Mouse (Mus musculus) hindlimb bud, embryonic 11.5 days (tissue): ENCODE measurements at regions not wholly inside any gene's neighbourhood (a gene's known extent, or its start where the extent isn't known, plus 50 kb on each side); places are given as distances from the start of the nearest gene placed in this dataset.

ENCODE experiments used
- DNase-seq: peaks from one replicate; pipeline ENCODE4 v3.0.0-alpha.2; 2012; ENCODE audit warnings: low read depth, low spot score; ENCODE audit errors: extremely low spot score

DNA sequence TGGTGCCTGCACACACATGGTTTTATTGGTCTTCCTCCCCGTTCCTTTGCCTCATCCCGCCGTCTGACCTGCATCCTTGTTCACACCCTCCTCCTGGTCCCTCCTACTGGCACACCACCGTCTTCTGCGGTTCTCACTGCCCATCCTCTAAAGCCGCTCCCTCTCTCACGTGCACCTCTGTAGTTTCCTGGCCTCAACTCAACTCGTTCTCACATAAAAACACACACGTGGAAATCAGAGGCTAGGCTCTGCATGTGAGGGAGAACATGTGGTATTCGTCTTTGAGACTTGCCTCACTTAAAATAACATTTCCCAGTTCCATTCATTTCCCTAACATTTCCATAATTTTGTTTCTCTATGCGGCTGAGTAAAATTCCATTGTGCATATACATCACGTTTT lies 69.5 kb downstream of the Aldh8a1 start:
- no peak for DNase-seq

DNA sequence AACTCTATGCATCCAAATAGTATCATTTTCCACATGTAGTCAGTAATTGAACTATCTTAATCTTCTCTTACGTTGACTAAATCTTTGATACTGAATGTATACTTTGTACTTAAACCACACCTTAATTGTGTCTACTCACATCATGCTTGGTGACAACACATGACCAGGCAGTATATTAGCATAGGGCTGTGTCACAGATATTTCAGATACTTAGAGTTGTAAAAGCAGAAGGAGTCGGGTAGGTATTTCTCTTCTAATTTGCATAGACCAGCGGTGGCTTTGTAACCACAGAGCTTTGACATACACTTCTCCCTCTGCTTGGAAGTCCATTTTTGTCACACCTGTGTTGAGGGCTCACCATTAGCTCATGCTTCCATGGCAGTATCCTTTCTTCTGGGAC lies 71.0 kb downstream of the Aldh8a1 start:
- no peak for DNase-seq

DNA sequence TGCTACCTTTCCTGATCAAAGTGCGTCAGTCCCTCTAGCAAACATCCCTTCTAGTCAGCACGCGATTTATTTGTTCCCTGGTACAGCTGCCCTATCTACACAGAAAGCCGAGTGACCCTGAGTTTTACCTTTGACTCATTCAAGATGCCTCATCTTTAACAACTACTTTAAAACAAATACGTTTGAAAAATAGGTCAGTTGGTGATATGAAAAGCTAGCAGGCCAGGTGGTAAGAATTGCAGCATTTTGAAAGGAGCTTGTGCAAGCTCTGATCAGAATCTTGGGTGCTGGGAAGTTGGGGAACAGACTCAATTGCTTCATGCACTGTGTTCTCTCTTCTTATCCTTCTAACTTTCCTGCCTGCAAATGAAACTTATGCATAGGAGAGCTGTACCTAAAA lies 71.9 kb downstream of the Aldh8a1 start:
- DNase-seq = no peak

DNA sequence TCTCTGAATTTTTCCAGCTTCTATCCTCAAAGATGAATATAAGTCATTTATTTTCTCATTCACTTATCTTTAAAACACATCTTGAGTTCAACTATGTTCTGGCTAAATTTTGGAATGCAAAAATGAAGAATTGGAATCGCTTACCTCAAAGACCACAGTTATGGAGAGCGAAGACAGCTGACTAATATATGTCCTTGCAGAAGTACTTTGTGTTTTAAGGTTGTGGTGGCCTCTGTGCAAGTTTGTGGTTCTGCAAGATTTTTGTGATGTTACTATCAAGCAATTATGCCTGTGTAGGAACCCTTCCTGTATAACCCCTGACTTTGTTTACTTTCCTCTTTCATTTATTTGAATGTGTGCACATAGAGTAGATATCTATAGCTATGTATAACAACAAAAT lies 75.5 kb downstream of the Aldh8a1 start:
- DNase-seq = no peak

DNA sequence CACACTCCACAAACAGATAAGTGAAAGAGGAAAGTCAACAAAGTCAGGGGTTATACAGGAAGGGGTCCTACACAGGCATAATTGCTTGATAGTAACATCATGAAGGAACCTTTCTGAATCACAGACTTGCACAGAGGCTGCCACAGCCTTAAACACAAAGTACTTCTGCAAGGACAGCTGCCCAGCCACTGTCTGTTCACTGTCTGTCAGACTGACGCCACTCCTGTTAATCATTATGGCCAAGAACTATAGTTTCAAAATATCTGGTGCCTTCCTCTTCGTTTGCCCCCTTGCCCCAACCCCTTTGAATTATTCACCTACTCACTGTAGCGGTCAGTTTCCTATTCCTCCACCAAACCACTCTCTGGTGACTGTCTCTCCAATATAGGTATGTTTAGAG lies 76.4 kb downstream of the Aldh8a1 start:
- DNase-seq = no peak

DNA sequence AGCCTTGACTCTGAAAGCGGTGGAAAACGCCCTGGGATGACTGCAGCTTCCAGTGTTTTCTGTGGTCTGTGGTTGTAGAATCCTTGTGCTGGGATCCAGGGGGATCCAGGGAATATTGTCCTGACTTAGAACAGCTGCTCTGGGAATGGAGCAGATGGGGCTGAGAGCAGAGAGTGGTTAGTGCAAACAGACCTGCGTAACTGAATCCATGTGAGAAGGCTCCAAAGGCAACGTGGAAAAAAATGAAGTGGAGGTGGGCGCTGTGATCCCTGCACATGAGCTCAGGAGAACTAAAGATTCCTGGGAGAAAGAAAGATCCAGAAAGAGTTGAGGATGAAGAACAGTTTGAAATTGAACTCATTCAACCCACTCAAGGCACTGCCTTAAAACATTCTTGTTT lies 77.1 kb downstream of the Aldh8a1 start:
- no peak for DNase-seq

DNA sequence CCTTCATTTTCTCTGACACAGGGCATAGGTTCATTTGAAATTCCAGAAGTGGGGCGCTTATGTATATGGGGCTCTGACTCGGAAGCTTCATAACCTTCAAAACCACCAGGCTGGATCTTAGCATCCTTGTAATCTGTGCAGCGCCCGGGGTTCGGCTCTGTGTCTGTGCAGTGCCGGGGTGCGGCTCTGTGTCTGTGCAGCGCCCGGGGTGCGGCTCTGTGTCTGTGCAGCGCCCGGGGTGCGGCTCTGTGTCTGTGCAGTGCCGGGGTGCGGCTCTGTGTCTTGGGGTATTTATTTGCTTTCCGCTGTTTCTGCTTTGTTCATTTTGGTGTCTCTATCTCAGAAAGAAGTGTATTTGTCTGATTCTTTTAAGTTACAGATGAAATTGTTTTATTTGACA lies 77.7 kb downstream of the Aldh8a1 start:
- DNase-seq = no peak

DNA sequence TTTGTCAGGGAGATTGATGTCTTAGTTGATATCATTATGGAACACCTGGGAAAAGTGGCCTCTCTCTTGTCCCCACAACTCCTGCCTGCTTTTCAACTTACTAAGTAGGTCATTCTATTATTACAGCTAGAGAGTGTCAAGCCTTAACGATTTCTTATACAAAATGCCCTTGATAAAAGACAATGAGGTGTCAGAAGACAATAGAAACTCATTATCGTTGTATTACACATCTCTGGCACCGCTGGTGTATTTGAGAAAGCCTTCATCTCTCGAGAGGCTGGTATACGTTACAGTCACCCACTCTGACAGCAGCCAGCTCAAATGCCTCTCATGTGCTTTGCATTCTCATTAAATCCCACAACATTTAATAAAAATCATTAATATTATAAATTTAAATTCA lies 78.8 kb downstream of the Aldh8a1 start:
- no peak for DNase-seq

DNA sequence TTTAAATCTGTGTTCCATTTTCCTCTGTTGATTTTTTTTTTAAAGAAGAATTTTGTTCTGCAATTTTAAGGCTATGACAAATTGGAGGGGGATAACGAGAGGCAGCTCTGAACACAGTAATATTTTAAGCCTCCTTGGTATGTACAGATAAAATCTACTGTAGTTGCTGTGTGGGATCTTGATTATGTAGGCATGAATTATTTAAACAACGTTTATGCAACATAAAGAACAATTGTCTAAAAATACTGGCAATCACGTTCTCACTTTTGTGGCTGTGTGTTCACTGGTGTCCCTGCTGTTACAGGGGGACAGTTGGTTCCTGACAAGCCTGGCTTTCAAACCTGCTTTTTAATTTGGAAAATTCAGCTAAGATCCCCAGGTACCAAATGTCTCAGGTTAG lies 79.3 kb downstream of the Aldh8a1 start:
- DNase-seq = no peak

DNA sequence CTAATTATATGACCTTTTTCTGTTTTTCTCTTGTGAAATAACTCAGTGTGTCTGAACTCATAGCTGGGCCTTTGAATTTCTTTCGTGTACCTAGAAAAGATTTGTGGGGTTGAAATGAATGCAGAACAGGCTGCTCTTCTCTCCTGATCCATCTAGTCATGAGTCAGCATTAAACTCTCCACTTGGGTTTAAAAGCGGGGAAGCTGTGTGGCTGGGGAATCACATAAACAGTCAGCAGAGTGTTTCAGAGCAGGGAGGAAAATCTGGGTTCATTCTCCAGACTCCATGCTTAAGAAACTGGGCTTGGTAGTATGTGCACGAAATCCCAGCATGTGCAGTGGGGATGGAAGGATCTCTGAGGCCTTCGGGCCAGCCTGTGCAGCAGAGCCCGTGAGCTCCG lies 79.9 kb downstream of the Aldh8a1 start:
- no peak for DNase-seq

DNA sequence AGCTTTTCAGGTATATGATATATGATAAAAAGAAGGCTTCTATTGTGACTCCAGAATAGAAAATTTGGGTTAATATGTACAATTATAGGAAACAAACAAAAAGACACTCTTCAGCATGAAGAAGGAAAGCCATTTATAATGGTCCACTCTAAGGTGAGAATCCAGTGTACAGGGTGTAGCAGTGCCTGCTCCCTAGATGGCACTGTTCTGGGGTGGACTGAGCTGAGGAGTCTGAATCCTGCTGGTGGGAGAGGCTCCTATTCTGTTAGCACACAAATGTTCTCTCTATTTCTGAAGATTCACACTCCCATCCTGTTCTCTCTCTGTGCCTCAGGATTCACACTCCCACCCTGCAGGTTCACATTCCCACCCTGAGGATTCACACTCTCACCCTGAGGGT lies 81.5 kb downstream of the Aldh8a1 start:
- DNase-seq = no peak

DNA sequence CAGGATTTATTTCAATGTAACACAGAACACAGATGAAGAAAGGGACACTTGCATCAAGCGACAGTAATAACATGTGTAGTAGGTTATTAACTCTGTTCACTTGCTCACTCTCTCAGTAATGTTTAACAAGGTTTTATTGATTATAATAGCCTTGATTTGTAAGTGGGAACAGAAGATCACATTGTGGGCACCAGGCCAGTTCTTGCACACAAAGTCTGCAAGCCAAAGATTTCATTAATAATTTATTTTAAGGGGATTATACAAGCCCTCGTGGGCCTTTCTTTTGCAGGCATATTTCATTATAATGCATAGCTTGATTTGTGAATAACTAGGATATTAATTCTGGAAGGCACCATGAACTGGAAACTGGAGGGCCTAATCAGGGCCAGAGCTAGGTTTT lies 83.0 kb downstream of the Aldh8a1 start:
- DNase-seq = no peak

DNA sequence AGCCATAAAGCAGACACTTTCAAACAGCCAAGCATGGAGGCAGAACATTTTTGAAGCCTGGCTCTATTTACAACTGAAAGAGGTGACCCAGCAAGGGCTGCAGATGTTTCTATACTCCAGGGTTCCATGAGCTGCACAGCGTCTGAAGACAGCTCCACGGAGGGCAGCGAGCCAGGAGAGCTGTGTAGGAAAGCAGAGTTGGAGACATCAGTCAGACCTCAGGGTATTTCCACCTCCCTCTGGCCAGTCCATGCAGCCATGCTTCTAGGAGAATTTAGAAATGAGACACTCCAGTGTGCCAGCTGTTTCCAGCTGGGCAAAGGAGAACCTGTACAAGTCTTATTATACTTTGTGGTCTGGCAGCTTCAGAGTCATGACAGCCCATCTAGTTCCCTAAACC lies 85.8 kb downstream of the Aldh8a1 start:
- DNase-seq = no peak

DNA sequence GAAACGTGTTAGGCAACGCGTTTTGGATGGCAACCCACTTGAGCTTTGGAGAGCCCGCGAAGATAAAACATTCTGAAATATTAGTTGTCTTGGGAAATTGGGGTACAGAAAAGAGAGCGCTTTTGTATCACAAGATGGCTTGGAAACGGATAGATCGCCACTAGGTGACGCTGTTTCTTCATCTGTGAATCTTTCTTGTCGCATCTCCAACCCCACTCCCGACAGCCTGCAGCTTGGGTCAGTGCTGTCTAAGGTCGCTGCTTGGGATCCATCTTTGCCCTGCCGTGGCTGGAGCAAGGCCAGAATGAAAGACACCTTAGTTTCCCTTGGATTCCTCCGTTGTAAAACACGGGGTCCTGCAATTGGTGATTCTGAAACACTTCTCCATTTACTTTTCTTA lies 88.3 kb downstream of the Aldh8a1 start:
- peak; percentile 77 for DNase-seq

DNA sequence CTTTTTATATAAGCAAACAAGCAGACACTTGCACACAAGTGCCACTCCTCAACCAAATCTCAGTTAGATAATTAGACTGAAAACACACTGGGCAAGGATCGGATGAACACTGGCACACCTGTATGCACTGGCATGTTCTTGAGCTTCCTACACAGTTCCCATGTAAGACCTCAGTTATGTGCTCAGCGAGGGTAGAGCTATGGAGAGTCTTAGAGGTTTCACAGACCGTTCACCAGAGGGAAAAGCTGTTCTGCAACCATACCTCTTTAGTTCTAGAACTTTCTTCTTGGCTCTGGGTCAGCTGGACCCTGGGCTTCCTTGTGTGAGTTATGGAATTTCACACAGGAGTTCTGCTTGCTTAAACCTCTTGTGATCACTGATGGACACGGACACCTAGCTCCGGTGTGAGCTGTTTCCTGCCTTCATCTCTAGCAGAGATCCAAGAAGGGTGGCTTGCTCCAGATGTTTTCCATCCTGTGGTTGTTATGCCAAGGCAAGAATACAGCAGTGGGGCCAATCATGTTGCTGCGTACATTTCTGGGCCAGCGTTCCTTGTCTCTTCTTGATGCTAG lies 88.8 kb downstream of the Aldh8a1 start:
- DNase-seq = no peak

DNA sequence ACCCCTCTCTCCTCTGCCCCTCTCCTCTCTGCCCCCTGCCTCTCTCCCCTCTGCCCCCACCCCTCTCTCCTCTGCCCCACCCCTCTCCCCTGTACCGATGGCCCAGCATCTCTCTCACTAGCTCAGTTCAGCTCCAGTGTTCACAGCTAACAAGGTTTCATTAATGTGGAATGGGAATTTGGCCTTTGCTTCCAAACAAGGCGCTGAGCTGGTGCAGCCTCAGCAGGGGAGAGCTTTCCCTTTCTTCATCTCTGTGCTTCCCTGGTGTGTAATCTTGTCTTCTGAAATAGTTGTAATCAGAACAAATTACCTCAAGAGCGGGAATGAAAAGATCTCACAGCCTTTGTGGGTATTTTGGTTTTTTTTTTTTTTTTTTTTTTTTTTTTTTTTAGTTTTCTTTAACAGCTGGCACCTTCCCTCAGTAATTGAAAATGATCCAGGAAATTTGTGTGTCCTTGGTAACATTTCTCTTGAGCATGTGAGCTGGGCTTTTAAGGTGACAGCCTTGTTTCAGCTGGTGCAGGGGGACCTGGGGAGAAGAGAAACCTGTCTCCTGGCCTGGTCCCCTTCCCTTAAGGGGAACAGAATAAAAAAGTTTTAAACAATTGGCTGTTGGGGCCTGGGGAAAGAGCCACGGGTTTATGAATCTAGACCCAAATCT lies 90.5 kb downstream of the Aldh8a1 start:
- no peak for DNase-seq

DNA sequence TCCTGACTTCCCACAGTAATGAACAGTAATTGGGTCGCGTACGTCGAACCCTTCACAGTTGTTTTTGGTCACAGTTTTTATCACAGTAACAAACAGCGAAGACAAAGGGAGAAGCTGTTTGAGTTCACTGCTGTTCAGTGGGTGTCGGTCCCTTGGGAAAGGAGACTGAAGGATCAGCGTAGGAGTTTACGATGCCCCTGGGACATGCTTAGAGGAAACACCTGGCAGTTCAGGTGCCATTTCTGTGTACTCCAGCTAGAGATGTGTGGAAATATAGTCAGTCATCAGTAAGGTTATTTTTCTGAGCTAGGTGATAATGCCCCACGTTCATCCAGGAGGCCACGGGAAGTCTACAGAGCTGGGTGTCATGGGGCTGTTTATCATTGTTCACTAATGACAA lies 91.3 kb downstream of the Aldh8a1 start:
- DNase-seq = no peak

DNA sequence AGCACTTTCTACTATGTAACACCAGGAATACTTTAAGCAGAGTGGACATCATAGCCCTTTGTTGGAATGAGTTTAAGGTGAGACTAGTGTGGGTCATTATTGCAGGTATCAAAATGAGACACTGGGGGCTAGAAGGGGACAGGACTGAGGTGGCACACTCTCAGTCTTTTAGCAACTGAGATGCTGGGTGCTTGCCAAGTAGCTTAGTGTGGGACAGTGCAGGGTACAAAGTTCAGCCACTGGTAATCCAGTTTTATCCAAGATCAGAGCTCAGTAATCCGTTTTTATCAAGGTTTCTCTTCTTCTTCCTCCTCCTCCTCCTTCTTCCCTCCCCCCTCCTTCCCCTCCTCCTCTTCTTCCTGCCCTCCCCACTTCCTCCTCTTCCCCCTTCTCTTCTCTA lies 92.9 kb downstream of the Aldh8a1 start:
- DNase-seq = no peak

DNA sequence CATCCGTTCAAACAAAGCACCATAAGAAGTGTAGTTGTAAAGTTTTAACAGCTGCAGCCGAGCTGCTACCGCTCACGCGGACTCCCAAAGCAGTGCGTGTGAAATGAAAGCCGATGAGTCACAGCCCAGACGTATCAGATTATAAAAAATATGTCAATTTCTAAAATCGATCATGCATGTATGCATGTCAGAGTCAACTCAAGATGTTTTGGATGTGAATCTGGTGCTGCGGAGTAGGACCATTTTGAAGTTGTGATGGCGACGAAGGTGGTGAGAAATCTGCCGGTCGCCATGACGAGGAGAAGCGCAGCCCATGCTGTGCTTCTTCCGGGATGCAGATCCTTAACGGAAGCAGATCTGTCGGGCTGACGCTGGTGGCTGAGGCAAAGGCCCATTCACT lies 93.5 kb downstream of the Aldh8a1 start:
- no peak for DNase-seq

DNA sequence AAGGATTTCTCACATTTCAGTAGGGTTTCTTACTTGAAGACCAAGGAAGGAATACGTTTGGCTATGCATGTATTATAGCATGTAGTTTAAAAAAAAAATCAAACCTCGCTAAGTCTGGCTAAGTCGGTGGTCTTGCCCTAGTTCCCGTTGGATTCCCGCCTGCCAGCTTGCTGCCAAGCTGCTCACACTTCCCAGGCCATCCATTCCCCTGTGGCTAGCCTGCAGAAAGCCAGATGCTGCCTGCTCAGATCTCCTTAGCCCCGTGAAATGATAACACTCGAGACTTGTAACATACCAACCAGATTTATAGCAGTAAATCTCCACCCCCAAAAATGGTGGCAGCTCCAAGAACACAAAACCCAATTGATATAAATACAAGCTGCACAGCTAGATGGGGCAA lies 97.2 kb downstream of the Aldh8a1 start:
- DNase-seq = no peak

DNA sequence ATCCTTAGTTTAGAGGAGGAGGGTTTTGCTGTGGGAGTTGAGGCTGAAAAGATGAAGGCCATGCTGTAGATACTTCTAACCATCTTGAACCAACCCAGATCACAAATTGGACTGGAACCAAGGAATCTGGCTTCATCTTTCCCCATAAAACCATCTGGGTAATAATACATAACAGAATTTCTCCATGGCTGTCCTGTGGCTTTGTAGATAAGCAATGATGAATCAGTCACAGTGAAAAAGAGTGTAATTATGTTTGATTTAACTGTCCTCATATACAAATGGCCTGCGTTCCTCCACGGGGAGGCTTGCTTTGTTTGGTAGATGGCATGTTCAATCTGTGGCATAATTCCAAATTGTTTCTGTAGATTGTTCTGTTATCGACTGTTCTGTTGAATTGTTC lies 100.9 kb downstream of the Aldh8a1 start:
- no peak for DNase-seq

DNA sequence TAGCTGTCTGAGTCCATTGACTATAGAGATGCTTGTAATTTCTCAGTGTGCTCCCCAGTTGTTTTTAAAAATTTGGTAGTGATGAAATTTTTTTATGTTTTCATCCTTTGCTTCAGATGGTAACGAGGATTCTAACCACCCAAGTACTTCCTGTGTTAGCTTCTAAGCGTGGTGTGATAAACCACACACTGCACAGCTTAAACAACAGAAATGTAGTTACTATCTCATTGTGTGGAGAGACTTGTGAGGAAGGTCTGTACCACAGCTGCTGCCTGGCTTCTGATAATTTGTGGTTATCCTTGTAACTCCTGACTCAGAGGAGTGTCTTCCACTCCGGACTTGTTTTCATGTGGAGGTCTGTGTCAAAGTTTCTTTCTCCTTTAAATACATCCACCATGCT lies 102.3 kb downstream of the Aldh8a1 start:
- DNase-seq = no peak

DNA sequence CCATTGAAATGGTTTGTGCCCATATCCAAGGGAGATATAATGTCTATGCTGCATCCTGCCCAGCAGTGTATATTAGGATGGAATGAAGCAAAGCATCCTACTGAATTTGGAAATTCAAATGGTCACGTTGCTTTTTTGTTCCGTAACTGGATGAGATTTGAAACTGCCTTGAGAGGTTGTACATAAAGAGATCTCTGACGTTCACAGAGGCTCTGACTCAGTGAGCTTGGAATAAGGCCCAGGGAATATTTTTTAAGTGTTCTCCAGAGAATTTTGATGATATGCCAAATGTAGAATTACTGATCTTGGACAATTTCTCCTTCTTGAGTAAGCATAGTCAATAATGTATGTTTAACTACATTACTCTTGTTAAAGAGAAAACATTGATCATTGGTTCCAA lies 104.2 kb downstream of the Aldh8a1 start:
- DNase-seq = no peak
